Mouse (Mus musculus): ENCODE results near the gene Gm9639. TPM values are rescaled to one million over a fixed set of nuclear protein-coding genes. Genes with fewer than 3 reads are reported as not detected.

The Gm9639 gene
- polyA plus RNA-seq (2016; fragmentation: Nextera tagmentation; extraction: Ambion mirVana): not detected in 2 replicates

- H3K36me3 ChIP-seq: no peaks in the 10 kb centered on the region
- no peak within 1 kb of the TSS for H3K9ac ChIP-seq
- no peaks in the 10 kb centered on the region for H3K9me3 ChIP-seq (replicated peaks)
- H3K4me2 ChIP-seq: no peak within 1 kb of the TSS
- H3K4me1 ChIP-seq (replicated peaks): peaks cover 22% of the 10 kb centered on the region
- no peak within 1 kb of the TSS for H3K27ac ChIP-seq (ENCODE audit: poor library complexity, severe bottlenecking)
- WGBS: 67% methylated on average over 2 of the region's 2 CpGs
- H3K27me3 ChIP-seq (replicated peaks): no peaks in the 10 kb centered on the region
- ATAC-seq (ENCODE audit: insufficient number of reproducible peaks, low FRiP score): no peak
- H3K4me3 ChIP-seq: no peak within 1 kb of the TSS
Observed at GRCm38 (mm10) chr10:77794976-77795375, at the start of gene Gm9639. Gene Gm9639, minus strand, starts transcription at chr10:77795076.

GRCm38 (mm10) chr10:77839006-77839405, 44.1 kb upstream of the Gm9639 start:
- H3K4me1 ChIP-seq (replicated peaks): no peaks in the 10 kb centered on the region
- H3K36me3 ChIP-seq: no peaks in the 10 kb centered on the region
- peaks cover 16% of the 10 kb centered on the region for H3K9me3 ChIP-seq (replicated peaks)
- H3K4me2 ChIP-seq: no peak overlapping the region
- H3K9ac ChIP-seq: no peak overlapping the region
- no peak overlapping the region for H3K27ac ChIP-seq (ENCODE audit: poor library complexity, severe bottlenecking)
- ATAC-seq (ENCODE audit: insufficient number of reproducible peaks, low FRiP score): no peak
- WGBS: 62% methylated on average over 6 of the region's 6 CpGs
- no peaks in the 10 kb centered on the region for H3K27me3 ChIP-seq (replicated peaks)
- no peak overlapping the region for H3K4me3 ChIP-seq

GRCm38 (mm10) chr10:77835647-77836046, 40.8 kb upstream of the Gm9639 start, which contains the start of gene Krtap10-10:
Gene Krtap10-10, plus strand, starts transcription at chr10:77835947.
- no peaks in the 10 kb centered on the region for H3K9me3 ChIP-seq (replicated peaks)
- H3K36me3 ChIP-seq: no peaks in the 10 kb centered on the region
- no peak within 1 kb of the TSS for H3K4me3 ChIP-seq
- H3K27me3 ChIP-seq (replicated peaks): no peaks in the 10 kb centered on the region
- H3K9ac ChIP-seq: no peak within 1 kb of the TSS
- no peaks in the 10 kb centered on the region for H3K4me1 ChIP-seq (replicated peaks)
- 65% methylated on average over 9 of the region's 9 CpGs for WGBS
- H3K4me2 ChIP-seq: no peak within 1 kb of the TSS
- H3K27ac ChIP-seq (ENCODE audit: poor library complexity, severe bottlenecking): no peak within 1 kb of the TSS
- no peak for ATAC-seq (ENCODE audit: insufficient number of reproducible peaks, low FRiP score)

GRCm38 (mm10) chr10:77826951-77827350, 32.1 kb upstream of the Gm9639 start, which contains the start of gene Krtap10-4:
Gene Krtap10-4, minus strand, starts transcription at chr10:77827095.
- no peak within 1 kb of the TSS for H3K4me3 ChIP-seq
- no peak within 1 kb of the TSS for H3K9ac ChIP-seq
- H3K4me2 ChIP-seq: no peak within 1 kb of the TSS
- WGBS: 53% methylated on average over 6 of the region's 6 CpGs
- H3K27me3 ChIP-seq (replicated peaks): no peaks in the 10 kb centered on the region
- no peak within 1 kb of the TSS for H3K27ac ChIP-seq (ENCODE audit: poor library complexity, severe bottlenecking)
- H3K9me3 ChIP-seq (replicated peaks): 0 out of 2 replicates have a peak, but pooled peaks cover 6% of the 10 kb centered on the region
- no peak for ATAC-seq (ENCODE audit: insufficient number of reproducible peaks, low FRiP score)
- no peaks in the 10 kb centered on the region for H3K4me1 ChIP-seq (replicated peaks)
- no peaks in the 10 kb centered on the region for H3K36me3 ChIP-seq

- H3K4me3 ChIP-seq: no peak overlapping the region
- 41% methylated on average over 4 of the region's 4 CpGs for WGBS
- 0 out of 2 replicates have a peak, but pooled peaks cover 6% of the 10 kb centered on the region for H3K9me3 ChIP-seq (replicated peaks)
- ATAC-seq (ENCODE audit: insufficient number of reproducible peaks, low FRiP score): no peak
- no peak overlapping the region for H3K4me2 ChIP-seq
- no peak overlapping the region for H3K9ac ChIP-seq
- no peaks in the 10 kb centered on the region for H3K36me3 ChIP-seq
- H3K27ac ChIP-seq (ENCODE audit: poor library complexity, severe bottlenecking): no peak overlapping the region
- 0 out of 2 replicates have a peak, but pooled peaks cover 4% of the 10 kb centered on the region for H3K27me3 ChIP-seq (replicated peaks)
- no peaks in the 10 kb centered on the region for H3K4me1 ChIP-seq (replicated peaks)
Observed at GRCm38 (mm10) chr10:77819203-77819602, 24.3 kb upstream of the Gm9639 start.

- H3K4me1 ChIP-seq (replicated peaks): no peaks in the 10 kb centered on the region
- no peak overlapping the region for H3K4me3 ChIP-seq
- no peak for ATAC-seq (ENCODE audit: insufficient number of reproducible peaks, low FRiP score)
- 94% methylated on average over 4 of the region's 4 CpGs for WGBS
- 0 out of 2 replicates have a peak, but pooled peaks cover 2% of the 10 kb centered on the region for H3K9me3 ChIP-seq (replicated peaks)
- no peak overlapping the region for H3K9ac ChIP-seq
- H3K36me3 ChIP-seq: no peaks in the 10 kb centered on the region
- H3K27me3 ChIP-seq (replicated peaks): 0 out of 2 replicates have a peak, but pooled peaks cover 7% of the 10 kb centered on the region
- H3K27ac ChIP-seq (ENCODE audit: poor library complexity, severe bottlenecking): no peak overlapping the region
- H3K4me2 ChIP-seq: no peak overlapping the region
Observed at GRCm38 (mm10) chr10:77818523-77818922, 23.6 kb upstream of the Gm9639 start.

- no peaks in the 10 kb centered on the region for H3K9me3 ChIP-seq (replicated peaks)
- no peak overlapping the region for H3K9ac ChIP-seq
- 19% methylated on average over 5 of the region's 5 CpGs for WGBS
- H3K4me3 ChIP-seq: no peak overlapping the region
- 0 out of 2 replicates have a peak, but pooled peaks cover 7% of the 10 kb centered on the region for H3K27me3 ChIP-seq (replicated peaks)
- ATAC-seq (ENCODE audit: insufficient number of reproducible peaks, low FRiP score): no peak
- H3K36me3 ChIP-seq: no peaks in the 10 kb centered on the region
- H3K4me1 ChIP-seq (replicated peaks): no peaks in the 10 kb centered on the region
- H3K4me2 ChIP-seq: no peak overlapping the region
- H3K27ac ChIP-seq (ENCODE audit: poor library complexity, severe bottlenecking): no peak overlapping the region
Observed at GRCm38 (mm10) chr10:77815514-77815913, 20.6 kb upstream of the Gm9639 start.

- no peak within 1 kb of the TSS for H3K4me2 ChIP-seq
- H3K9me3 ChIP-seq (replicated peaks): peaks cover 6% of the 10 kb centered on the region; the same call in 1 of the 2 replicates
- 35% methylated on average over 4 of the region's 4 CpGs for WGBS
- H3K36me3 ChIP-seq: no peaks in the 10 kb centered on the region
- H3K27ac ChIP-seq (ENCODE audit: poor library complexity, severe bottlenecking): no peak within 1 kb of the TSS
- H3K27me3 ChIP-seq (replicated peaks): 0 out of 2 replicates have a peak, but pooled peaks cover 7% of the 10 kb centered on the region
- H3K9ac ChIP-seq: no peak within 1 kb of the TSS
- H3K4me1 ChIP-seq (replicated peaks): no peaks in the 10 kb centered on the region
- H3K4me3 ChIP-seq: no peak within 1 kb of the TSS
- no peak for ATAC-seq (ENCODE audit: insufficient number of reproducible peaks, low FRiP score)
Observed at GRCm38 (mm10) chr10:77814382-77814781, 19.5 kb upstream of the Gm9639 start, which contains the start of gene Gm2696. Gene Gm2696, plus strand, starts transcription at chr10:77814682.

- no peak within 1 kb of the TSS for H3K4me3 ChIP-seq
- H3K36me3 ChIP-seq: no peaks in the 10 kb centered on the region
- no peak within 1 kb of the TSS for H3K9ac ChIP-seq
- WGBS: 63% methylated on average over 5 of the region's 5 CpGs
- ATAC-seq (ENCODE audit: insufficient number of reproducible peaks, low FRiP score): no peak
- H3K4me2 ChIP-seq: no peak within 1 kb of the TSS
- no peaks in the 10 kb centered on the region for H3K4me1 ChIP-seq (replicated peaks)
- peaks cover 8% of the 10 kb centered on the region; the same call in 1 of the 2 replicates for H3K9me3 ChIP-seq (replicated peaks)
- H3K27ac ChIP-seq (ENCODE audit: poor library complexity, severe bottlenecking): no peak within 1 kb of the TSS
- 0 out of 2 replicates have a peak, but pooled peaks cover 7% of the 10 kb centered on the region for H3K27me3 ChIP-seq (replicated peaks)
Observed at GRCm38 (mm10) chr10:77811743-77812142, 16.9 kb upstream of the Gm9639 start, which contains the start of gene Gm9507. Gene Gm9507, minus strand, starts transcription at chr10:77811843.

GRCm38 (mm10) chr10:77804095-77804494, 9.2 kb upstream of the Gm9639 start:
- Histone ChIP-seq H3K4me1 (replicated peaks) (peaks cover 4% of the 10 kb centered on the region), H3K9ac (no peak overlapping the region), H3K27me3 (replicated peaks) (no peaks in the 10 kb centered on the region), H3K27ac (ENCODE audit: poor library complexity, severe bottlenecking) (no peak overlapping the region), H3K4me2 (no peak overlapping the region), H3K9me3 (replicated peaks) (0 out of 2 replicates have a peak, but pooled peaks cover 2% of the 10 kb centered on the region), H3K36me3 (no peaks in the 10 kb centered on the region), H3K4me3 (no peak overlapping the region)
- WGBS: 61% methylated on average over 3 of the region's 3 CpGs
- ATAC-seq (ENCODE audit: insufficient number of reproducible peaks, low FRiP score): no peak

- Histone ChIP-seq H3K27me3 (replicated peaks) (no peaks in the 10 kb centered on the region), H3K4me2 (no peak within 1 kb of the TSS), H3K36me3 (no peaks in the 10 kb centered on the region), H3K9me3 (replicated peaks) (no peaks in the 10 kb centered on the region), H3K4me3 (no peak within 1 kb of the TSS), H3K9ac (no peak within 1 kb of the TSS), H3K4me1 (replicated peaks) (peaks cover 22% of the 10 kb centered on the region), H3K27ac (ENCODE audit: poor library complexity, severe bottlenecking) (no peak within 1 kb of the TSS)
- ATAC-seq (ENCODE audit: insufficient number of reproducible peaks, low FRiP score): no peak
- 53% methylated on average over 8 of the region's 8 CpGs for WGBS
Observed at GRCm38 (mm10) chr10:77798921-77799508, 4.1 kb upstream of the Gm9639 start, which contains the start of gene Gm19668. Gene Gm19668, minus strand, starts transcription at chr10:77799133.
